Mouse (Mus musculus) thymus, adult 2 months (tissue): Measurements from ENCODE around the gene Zscan2.

ENCODE experiments used
- CTCF ChIP-seq: fragments of 200-500 bp; IDR thresholded peaks from 2 replicates; pipeline ENCODE4 v1.5.1; 2012; ENCODE audit warnings: mild to moderate bottlenecking, control low read depth, low read length, moderate library complexity, borderline replicate concordance; ENCODE audit not compliant: control insufficient read depth, poor library complexity, insufficient read depth; ENCODE audit errors: extremely low read depth
- POLR2A ChIP-seq: fragments of 200-500 bp; IDR thresholded peaks from 2 replicates; pipeline ENCODE4 v1.6.1; 2012; ENCODE audit warnings: mild to moderate bottlenecking, low read length, control low read depth, moderate library complexity; ENCODE audit not compliant: control insufficient read depth, poor library complexity, insufficient read depth; ENCODE audit errors: extremely low read depth

DNA sequence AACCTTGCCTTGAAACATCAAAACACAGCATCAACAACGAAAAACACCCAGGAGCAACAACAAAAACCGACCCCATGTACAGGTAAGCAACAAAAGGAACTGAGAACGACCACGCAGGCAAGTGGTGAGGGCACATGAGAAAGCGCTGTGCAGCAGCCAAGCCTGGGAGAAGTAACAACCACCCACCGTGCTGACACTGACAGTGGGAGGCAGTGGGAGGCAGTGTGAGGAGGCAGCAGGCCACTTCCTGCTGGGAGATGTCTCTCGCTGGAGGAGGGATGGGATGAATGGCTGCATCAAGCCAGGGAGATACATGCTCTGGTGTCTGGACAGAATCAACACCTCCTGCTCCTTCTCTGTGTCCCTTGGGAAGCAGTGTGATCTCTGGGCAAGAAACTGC is 36.4 kb downstream of the Zscan2 start:
- TF ChIP-seq CTCF (no peak), POLR2A (no peak)
